In genomic region chr2:70558112-70558842, GRCm38 (mm10) we compare ENCODE assay signal across 9 mouse cellular contexts. TPM values are rescaled to one million over a fixed set of nuclear protein-coding genes. Genes with fewer than 3 reads are reported as not detected.
A peak's percentile ranks its signal among the peaks of the same experiment; 100 is the strongest.
DNase-seq lines count a peak whose midpoint lies in the region; ATAC-seq lines count a peak whose summit lies in the region.
"Had no signal": no experiment of that assay in that cellular context is flagged by ENCODE, and none has a peak within 500 bp of the region (broad histone marks: within the 10 kb centered on the region; RNA-seq: fewer than 3 reads in every experiment).

No protein-coding gene starts in this region.

- 3% methylated on average over 17 of the region's 18 CpGs for WGBS in lung, embryonic 15.5 days

- DNase-seq in B cell, adult 2 months, result peak; percentile 91 to 93
- peak; percentile 97 for DNase-seq in ZHBTc4 (ENCODE audit: low read depth, low spot score)
- peak; percentile 85 to 89 for DNase-seq in kidney, postnatal 4 days
- DNase-seq in ovary, postnatal 10 days (ENCODE audit: low spot score), result peak; percentile 36
- peak; percentile 75 for DNase-seq in testis, postnatal 14 days (ENCODE audit: low spot score)

- H3K9ac ChIP-seq in lung, embryonic 15.5 days, result no peak overlapping the region

- no peak overlapping the region for H3K4me3 ChIP-seq in lung, embryonic 15.5 days

- H3K27ac ChIP-seq in lung, embryonic 15.5 days, result no peak overlapping the region

- peaks cover 48% of the 10 kb centered on the region for H3K27me3 ChIP-seq in lung, embryonic 15.5 days

- H3K4me1 ChIP-seq in lung, embryonic 15.5 days, result peaks cover 25% of the 10 kb centered on the region

- H3K4me2 ChIP-seq in lung, embryonic 15.5 days, result 0 out of 2 replicates have a peak overlapping the region, but pooled peaks have one; percentile 1

- ATAC-seq in common myeloid progenitor, adult 5-6 weeks (replicated peaks; ENCODE audit: low read depth, poor library complexity, severe bottlenecking), result peak; percentile 64
- ATAC-seq in granulocyte monocyte progenitor cell, adult 5-6 weeks (replicated peaks; ENCODE audit: poor library complexity, severe bottlenecking), result peak; percentile 56; the same call in 1 of the 2 replicates
- peak; percentile 52; the same call in 1 of the 2 replicates for ATAC-seq in lung, embryonic 15.5 days (ENCODE audit: borderline replicate concordance, extremely low read depth, low FRiP score, low TSS enrichment)

- no peaks in the 10 kb centered on the region for H3K36me3 ChIP-seq in lung, embryonic 15.5 days

- no peaks in the 10 kb centered on the region for H3K9me3 ChIP-seq in lung, embryonic 15.5 days

RNA-seq across cellular contexts. Expression of gene Gad1, which starts 5.4 kb away (rescaled TPM):
- total RNA-seq in common myeloid progenitor, adult 5-6 weeks (2017), result not detected in 2 replicates
- not detected in 2 replicates for total RNA-seq in granulocyte monocyte progenitor cell, adult 5-6 weeks (2014; fragmentation: Nextera tagmentation)
- not detected in 2 replicates for total RNA-seq in granulocyte monocyte progenitor cell, adult 5-6 weeks (2017)
- 0.09 and 0.38 TPM in 2 replicates for polyA plus RNA-seq in lung, embryonic 15.5 days (2015; fragmentation: Nextera tagmentation; extraction: Ambion mirVana)

RNA-seq across cellular contexts. Expression of gene Erich2, which starts 49.7 kb away (rescaled TPM):
- not detected in 2 replicates for total RNA-seq in common myeloid progenitor, adult 5-6 weeks (2017)
- not detected in 2 replicates for total RNA-seq in granulocyte monocyte progenitor cell, adult 5-6 weeks (2014; fragmentation: Nextera tagmentation)
- not detected in 2 replicates for total RNA-seq in granulocyte monocyte progenitor cell, adult 5-6 weeks (2017)
- 6.9 and 7.6 TPM in 2 replicates for polyA plus RNA-seq in lung, embryonic 15.5 days (2015; fragmentation: Nextera tagmentation; extraction: Ambion mirVana)
- total RNA-seq: gastrocnemius, postnatal 4 days had no signal

Comparison
In these comparisons a context has a peak if more than half of its experiments do, and no peak if none do; other contexts are left out.
1. DNase-seq: peak in every context shown above with its lines; median percentile 97 in ZHBTc4; 92 in B cell, adult 2 months; 87 in kidney, postnatal 4 days; 75 in testis, postnatal 14 days; 36 in ovary, postnatal 10 days.